Mouse (Mus musculus) left cerebral cortex, adult 2 months (tissue): ENCODE results near the gene Obscn. TPM values are rescaled to one million over a fixed set of nuclear protein-coding genes. Genes with fewer than 3 reads are reported as not detected.

ENCODE experiments used
- DNase-seq, 2 experiments: peaks; one replicate each; pipeline ENCODE4 v3.0.0; 2021 to 2022; ENCODE audit warnings: low spot score in 2 of 2, mixed read lengths in 1 of 2; ENCODE audit errors: extremely low spot score in 1 of 2
- H3K27ac ChIP-seq: fragments of 200-600 bp; 2 replicates; pipeline ENCODE4 v1.8.1; 2022
- H3K4me3 ChIP-seq: fragments of 200-600 bp; 2 replicates; pipeline ENCODE4 v1.8.1; 2022
- CTCF ChIP-seq: fragments of 200-600 bp; IDR thresholded peaks from 2 replicates; pipeline ENCODE4 v1.8.1; 2022; ENCODE audit warnings: antibody characterized with exemption, mild to moderate bottlenecking, moderate library complexity
- intact Hi-C: fragments of 180-260 bp; cut with DNase I; formaldehyde crosslinking; loops from one replicate; pipeline ENCODE4 v1.15.1; 2025
- total RNA-seq, 2 experiments: library from RNA; stranded (reverse); gene quantifications; 2 replicates each; pipeline ENCODE4 v1.2.3; 2021

Gene Obscn
- total RNA-seq, 2 experiments from 2014 or later, result 1.5 to 1.9 TPM

DNA sequence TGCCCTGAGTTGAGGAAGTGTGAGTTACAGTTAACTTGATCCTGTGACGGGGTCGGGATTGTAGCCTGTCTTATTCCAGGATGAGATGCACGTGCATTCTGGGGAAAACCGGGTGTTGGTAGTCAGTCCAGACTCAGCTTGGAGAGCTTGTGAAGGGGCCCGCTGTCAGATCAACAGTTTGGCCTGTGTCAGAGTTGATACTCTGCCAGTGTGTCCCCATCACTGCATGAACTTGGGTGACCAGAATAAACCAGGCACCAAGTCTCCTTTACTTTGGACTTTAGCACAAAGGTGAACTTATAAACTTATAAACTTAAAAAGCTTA is 157.5 kb downstream of the Obscn start:
- no peak for DNase-seq
- Histone ChIP-seq H3K4me3 (peak overlapping the region; percentile 74), H3K27ac (peak overlapping the region; percentile 89; the same call in 1 of the 2 replicates)
- intact Hi-C loops, result no loop called here
- TF ChIP-seq CTCF, result no peak

DNA sequence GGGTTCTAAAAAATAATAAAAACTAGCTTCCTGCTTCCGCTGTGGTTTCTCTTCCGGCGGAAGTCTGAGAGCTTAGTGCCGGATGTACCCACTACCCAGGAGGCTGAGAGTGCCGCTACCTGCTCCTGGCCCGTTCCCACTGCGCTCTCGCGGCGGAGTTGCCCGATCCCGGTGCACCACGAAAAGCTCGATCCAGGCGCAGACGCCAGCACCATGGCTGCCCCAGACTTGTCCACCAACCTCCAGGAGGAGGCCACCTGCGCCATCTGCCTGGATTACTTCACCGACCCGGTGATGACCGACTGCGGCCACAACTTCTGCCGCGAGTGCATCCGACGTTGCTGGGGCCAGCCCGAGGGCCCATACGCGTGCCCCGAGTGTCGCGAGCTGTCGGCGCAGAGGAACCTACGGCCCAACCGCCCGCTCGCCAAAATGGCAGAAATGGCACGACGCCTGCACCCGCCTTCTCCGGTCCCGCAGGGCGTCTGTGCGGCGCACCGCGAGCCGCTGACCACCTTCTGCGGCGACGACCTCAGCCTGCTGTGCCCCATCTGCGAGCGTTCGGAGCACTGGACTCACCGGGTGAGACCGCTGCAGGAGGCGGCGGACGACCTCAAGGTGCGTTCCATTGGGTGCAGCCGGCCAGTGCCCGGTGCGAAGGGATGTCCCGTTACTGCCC is 158.0 kb downstream of the Obscn start, which contains the start of gene Trim11:
Gene Trim11 (plus strand): TSS at position 67 of the 679 bp plus-strand sequence.
- H3K4me3 ChIP-seq, result peak within 1 kb of the TSS; percentile 74
- peak within 1 kb of the TSS; percentile 89 for H3K27ac ChIP-seq
- intact Hi-C loops, result no loop called here
- DNase-seq, result peak in 1 of 2 experiments; percentile 60
- no peak for TF ChIP-seq CTCF

DNA sequence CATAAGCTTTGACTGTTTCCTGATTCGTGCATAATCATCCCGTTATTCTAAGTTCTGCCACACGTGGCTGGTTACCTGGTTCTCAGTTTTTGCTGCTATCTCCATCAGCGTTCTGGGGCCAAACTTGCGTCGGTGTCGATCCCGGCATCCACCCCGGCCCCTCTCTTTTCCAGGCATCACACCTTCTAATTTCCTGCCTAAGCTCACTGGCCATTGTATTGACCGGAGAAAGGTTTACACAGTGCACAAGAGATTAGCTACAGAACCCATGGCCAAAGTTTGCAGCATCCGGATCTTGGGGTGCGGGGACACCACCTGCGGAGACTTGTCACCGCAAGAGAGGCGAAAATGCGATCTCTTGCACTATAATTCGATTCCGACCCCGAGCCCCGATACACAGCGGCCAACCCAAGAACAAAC is 158.6 kb downstream of the Obscn start:
- no peak for DNase-seq
- intact Hi-C loops, result no loop called here
- no peak for TF ChIP-seq CTCF
- H3K4me3 ChIP-seq, result peak overlapping the region; percentile 74
- H3K27ac ChIP-seq, result peak overlapping the region; percentile 89

DNA sequence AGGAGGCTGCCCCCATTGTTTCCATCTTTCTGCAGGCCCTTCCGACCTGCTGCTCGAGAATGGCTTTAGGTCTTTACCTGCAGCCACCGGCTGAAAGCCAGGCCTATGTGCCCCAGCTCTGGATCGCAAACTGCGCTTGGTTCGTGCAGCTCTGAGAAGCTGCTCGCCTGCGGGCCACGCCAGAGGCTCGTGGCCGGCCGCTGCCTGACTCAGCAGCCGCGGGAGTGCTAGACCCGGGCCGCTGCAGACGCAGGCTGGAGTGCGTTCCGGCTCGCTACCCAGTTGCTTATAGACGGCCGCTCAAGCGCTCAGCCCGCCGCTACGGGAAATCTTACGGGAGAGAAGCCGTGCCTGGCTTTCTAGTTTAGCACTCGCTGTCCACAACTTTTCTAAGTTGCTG is 159.1 kb downstream of the Obscn start:
- peak overlapping the region; percentile 89 for H3K27ac ChIP-seq
- no peak for TF ChIP-seq CTCF
- intact Hi-C loops, result no loop called here
- DNase-seq, result no peak
- H3K4me3 ChIP-seq, result peak overlapping the region; percentile 74

DNA sequence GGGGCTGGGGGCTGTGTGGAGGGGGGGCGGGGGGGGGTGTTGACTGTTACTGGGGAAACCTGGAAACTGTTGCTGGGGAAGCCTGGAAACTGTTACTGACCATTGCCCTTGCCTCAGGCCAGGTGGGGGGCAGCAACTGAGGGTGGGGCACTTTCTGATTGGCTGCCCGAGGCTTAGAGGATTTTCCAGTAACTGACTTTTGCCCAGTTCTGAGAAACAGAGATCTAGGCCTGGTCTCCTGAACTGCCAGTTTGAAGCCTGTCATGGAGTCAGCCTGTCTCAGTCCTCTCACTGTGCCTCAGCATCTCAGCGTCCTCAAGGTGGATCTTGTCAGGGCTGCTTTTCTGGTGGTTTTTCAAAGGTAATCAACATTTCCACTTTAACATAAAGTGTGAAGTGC is 161.8 kb downstream of the Obscn start:
- intact Hi-C loops, result loop anchor here (5.0 kb wide), 1 partner anchor 208 kb away; the partner anchor contains the start of gene Gjc2
- TF ChIP-seq CTCF, result no peak
- no peak for DNase-seq
- no peak overlapping the region for H3K27ac ChIP-seq
- H3K4me3 ChIP-seq, result no peak overlapping the region

DNA sequence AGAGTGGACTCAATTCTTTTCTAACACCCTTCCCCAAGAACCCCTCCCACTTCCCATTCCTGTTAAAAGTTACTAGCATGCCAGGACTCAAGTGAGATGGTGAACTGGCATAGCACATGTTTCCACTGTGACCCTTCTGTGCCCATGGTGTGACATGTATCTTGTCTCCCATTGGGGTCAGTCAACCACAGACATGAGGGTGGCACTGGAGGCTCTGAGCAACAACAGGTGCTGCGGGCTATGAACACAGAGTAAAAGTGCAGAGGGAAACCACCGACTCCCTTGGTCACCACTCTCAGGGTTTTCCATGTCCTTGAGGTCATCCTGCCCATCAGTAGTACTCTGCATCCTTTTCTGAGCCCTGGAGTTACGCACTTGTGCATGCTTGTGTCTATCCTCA is 164.4 kb downstream of the Obscn start:
- intact Hi-C loops, result loop anchor here (5.0 kb wide), 1 partner anchor 211 kb away; the partner anchor contains the start of gene Gjc2
- no peak for TF ChIP-seq CTCF
- H3K27ac ChIP-seq, result no peak overlapping the region
- no peak overlapping the region for H3K4me3 ChIP-seq
- no peak for DNase-seq

DNA sequence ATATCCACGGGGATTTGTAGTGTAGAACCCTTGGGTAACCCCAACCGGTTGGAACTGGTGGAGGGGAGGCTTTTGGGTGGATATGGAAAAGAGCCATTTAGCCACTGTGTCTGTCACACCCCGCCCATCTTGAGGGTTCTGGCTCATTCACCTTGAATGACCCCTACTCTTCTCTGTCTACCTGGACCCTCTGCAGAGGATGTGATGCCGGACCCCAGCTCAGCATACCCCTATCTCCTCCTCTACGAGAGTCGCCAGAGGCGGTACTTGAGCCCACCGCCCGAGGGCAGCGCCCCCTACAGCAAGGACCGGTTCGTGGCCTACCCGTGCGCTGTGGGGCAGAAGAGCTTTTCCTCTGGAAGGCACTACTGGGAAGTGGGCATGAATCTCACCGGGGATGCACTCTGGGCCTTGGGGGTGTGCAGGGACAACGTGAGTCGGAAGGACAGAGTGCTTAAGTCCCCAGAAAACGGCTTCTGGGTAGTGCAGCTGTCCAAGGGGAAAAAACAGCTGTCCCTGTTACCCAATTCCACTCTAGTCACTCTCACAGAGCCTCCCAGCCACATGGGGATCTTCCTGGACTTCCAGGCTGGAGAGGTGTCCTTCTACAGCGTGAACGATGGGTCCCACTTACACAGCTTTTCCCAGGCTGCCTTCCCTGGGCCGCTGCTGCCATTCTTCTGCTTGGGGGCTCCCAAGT is 165.2 kb downstream of the Obscn start:
- H3K27ac ChIP-seq, result no peak overlapping the region
- no peak overlapping the region for H3K4me3 ChIP-seq
- DNase-seq, result no peak
- intact Hi-C loops, result loop anchor here (5.0 kb wide), 1 partner anchor 211 kb away; the partner anchor contains the start of gene Gjc2
- peak; percentile 10; the same call in 1 of the 2 replicates for TF ChIP-seq CTCF

DNA sequence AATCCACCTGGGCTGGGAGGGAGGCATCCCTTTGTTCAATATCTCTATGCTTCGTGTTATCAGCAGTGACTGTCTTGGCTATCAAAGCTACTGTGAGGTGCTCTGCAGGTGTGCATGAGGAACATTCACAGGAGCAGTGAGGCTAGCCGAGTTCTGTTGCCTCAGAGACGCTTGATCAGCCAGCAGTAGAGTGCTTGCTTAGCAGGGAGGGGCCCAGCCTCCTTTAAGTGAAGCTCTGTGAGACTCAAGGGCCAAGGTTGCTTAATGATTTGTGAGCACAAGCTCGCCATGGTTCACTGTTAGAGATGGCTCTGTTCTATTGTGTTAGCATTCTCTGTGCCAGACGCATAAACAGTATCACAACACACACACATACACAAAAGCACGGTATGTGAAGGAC is 166.5 kb downstream of the Obscn start:
- no peak for TF ChIP-seq CTCF
- intact Hi-C loops, result loop anchor here (5.0 kb wide), 2 partner anchors 213 to 328 kb away; partner anchors contain the start of gene Gjc2

DNA sequence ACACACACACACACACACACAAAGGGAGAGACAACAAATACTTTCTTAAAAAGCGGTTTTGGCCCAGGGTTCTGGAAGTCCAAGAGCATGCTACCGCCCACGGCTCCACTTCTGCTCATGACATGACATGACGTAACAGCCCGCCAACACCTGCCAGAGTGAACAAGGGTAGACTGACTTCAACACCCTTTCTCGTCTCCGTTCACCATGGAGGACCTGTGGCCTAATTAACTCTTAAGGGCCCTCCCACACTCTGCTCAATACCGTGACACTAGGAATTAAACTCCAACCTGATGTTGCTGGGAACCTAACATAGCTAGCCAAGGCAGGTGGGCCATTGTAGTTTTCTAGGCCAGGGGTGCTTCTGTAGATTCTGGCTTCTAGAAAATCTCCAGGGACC is 167.2 kb downstream of the Obscn start:
- no peak for TF ChIP-seq CTCF
- no peak for DNase-seq
- no peak overlapping the region for H3K4me3 ChIP-seq
- intact Hi-C loops, result loop anchor here (5.0 kb wide), 1 partner anchor 328 kb away; no protein-coding TSS in a partner anchor
- no peak overlapping the region for H3K27ac ChIP-seq

More for the DNA sequence above, 166.5 kb downstream of the Obscn start:
- no peak for DNase-seq
- no peak overlapping the region for H3K4me3 ChIP-seq
- H3K27ac ChIP-seq, result no peak overlapping the region

DNA sequence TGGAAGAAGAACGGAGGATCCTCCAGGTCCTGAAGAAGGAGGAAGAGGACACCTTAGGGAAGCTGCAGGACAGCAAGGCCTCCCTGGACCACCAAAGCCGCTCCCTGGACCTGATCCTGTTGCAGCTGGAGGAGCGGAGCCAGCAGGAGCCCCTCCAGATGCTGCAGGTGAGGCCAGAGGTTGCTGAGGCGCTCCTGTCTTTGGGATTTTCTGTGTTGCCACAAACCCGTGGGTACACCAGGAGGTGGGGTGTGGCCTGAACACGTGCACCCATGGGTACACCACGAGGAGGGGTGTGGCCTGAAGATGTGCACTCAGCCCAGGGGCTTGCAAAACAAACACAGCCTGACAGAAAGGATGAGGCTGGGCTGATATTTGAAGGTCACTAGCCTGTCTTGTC is 167.7 kb downstream of the Obscn start:
- H3K27ac ChIP-seq, result no peak overlapping the region
- intact Hi-C loops, result loop anchor here (5.0 kb wide), 1 partner anchor 329 kb away; no protein-coding TSS in a partner anchor
- DNase-seq, result no peak
- TF ChIP-seq CTCF, result no peak
- no peak overlapping the region for H3K4me3 ChIP-seq

DNA sequence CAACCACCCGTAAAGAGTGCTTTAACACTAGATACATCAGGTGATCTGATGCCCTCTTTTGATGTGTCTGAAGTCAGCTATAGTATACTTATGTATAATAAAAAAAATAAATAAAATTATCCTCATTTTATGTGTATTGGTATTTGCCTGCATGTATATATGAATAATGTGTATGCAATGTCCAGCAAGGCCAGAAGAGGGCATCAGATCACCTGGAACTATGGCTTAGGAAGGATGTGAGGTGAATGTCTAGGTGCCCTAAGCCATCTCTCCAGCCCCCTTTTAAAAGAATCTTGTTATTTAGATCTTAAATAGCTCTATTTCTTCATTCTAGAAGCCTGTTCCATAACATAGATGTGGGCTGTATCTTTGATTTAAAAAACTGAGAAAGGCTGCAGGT is 168.9 kb downstream of the Obscn start:
- TF ChIP-seq CTCF, result peak; percentile 60
- H3K4me3 ChIP-seq, result no peak overlapping the region
- DNase-seq, result no peak
- intact Hi-C loops, result loop anchor here (5.0 kb wide), 1 partner anchor 330 kb away; no protein-coding TSS in a partner anchor
- H3K27ac ChIP-seq, result no peak overlapping the region

DNA sequence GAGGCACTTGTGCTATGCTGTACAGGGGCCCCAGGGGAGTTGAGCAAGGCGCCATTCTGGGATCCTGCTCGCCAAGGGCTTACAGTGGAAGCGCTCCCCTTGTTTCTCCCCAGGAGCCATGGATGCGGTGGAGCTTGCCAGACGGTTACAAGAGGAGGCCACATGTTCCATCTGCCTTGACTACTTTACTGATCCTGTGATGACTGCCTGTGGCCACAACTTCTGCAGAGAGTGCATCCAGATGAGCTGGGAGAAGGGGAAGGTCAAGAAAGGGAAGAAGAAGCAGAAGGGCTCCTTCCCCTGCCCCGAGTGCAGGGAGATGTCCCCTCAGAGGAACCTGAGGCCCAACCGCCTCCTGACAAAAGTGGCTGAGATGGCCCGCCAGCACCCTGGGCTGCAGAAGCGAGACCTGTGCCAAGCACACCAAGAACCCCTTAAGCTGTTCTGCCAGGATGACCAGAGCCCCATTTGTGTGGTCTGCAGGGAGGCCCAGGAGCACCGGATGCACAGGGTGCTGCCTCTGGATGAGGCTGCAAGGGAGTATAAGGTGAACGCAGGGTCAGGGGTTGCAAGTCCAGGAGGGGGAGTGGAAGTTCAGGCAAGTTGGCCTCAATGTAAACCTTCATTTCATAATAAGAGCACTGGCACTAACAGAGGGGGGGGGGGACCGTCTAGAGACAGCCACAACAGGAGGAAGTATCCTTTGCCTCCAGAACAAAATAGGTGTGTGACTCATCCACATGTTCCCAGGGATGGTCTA is 171.0 kb downstream of the Obscn start:
- intact Hi-C loops, result loop anchor here (5.0 kb wide), 1 partner anchor 332 kb away; no protein-coding TSS in a partner anchor
- no peak overlapping the region for H3K4me3 ChIP-seq
- DNase-seq, result no peak
- H3K27ac ChIP-seq, result no peak overlapping the region
- TF ChIP-seq CTCF, result no peak
